Mouse (Mus musculus) heart, embryonic 13.5 days (tissue): Measurements from ENCODE around the gene Afap1. TPM values are rescaled to one million over a fixed set of nuclear protein-coding genes. Genes with fewer than 3 reads are reported as not detected.

ENCODE experiments used
- ATAC-seq: fragments of 200-750 bp; cut with Nextera tagmentation; 2 replicates; pipeline ENCODE4 v1.8.0; 2017; ENCODE audit warnings: moderate TSS enrichment; ENCODE audit not compliant: insufficient number of reproducible peaks, low FRiP score, low TSS enrichment; ENCODE audit errors: extremely low read depth
- H3K27ac ChIP-seq: fragments of 300-500 bp; sonication (generic); replicated peaks from 2 replicates; pipeline ENCODE4 v1.5.1; 2015; ENCODE audit warnings: moderate library complexity, mild to moderate bottlenecking, inconsistent platforms
- H3K27me3 ChIP-seq: fragments of 300-500 bp; sonication (generic); replicated peaks from 2 replicates; pipeline ENCODE4 v1.6.1; 2015; ENCODE audit warnings: mild to moderate bottlenecking, inconsistent platforms
- H3K36me3 ChIP-seq: fragments of 300-500 bp; sonication (generic); 2 replicates; pipeline ENCODE4 v1.6.1; 2015; ENCODE audit warnings: mild to moderate bottlenecking, inconsistent platforms
- H3K4me1 ChIP-seq: fragments of 300-500 bp; sonication (generic); 2 replicates; pipeline ENCODE4 v1.6.1; 2015; ENCODE audit warnings: inconsistent platforms
- H3K4me2 ChIP-seq: fragments of 300-500 bp; sonication (generic); 2 replicates; pipeline ENCODE4 v1.6.1; 2015; ENCODE audit warnings: inconsistent platforms, mild to moderate bottlenecking, moderate library complexity
- H3K4me3 ChIP-seq: fragments of 300-500 bp; sonication (generic); 2 replicates; pipeline ENCODE4 v1.5.1; 2015; ENCODE audit warnings: moderate library complexity, mild to moderate bottlenecking, inconsistent platforms
- H3K9ac ChIP-seq: fragments of 300-500 bp; sonication (generic); 2 replicates; pipeline ENCODE4 v1.6.1; 2015; ENCODE audit warnings: inconsistent platforms, mild to moderate bottlenecking, moderate library complexity
- H3K9me3 ChIP-seq: fragments of 300-500 bp; sonication (generic); 2 replicates; pipeline ENCODE4 v1.6.1; 2016; ENCODE audit warnings: inconsistent platforms
- WGBS: fragments of 180-500 bp; shearing (Covaris S2); methylation state at CpG from one replicate; pipeline ENCODE4 v1.1.7; 2015; ENCODE audit warnings: mixed read lengths; 5-methylcytosine and 5-hydroxymethylcytosine counted together
- polyA plus RNA-seq: library from polyadenylated mRNA; unstranded; fragments of >200 nt; fragmentation: Nextera tagmentation; extraction: Ambion mirVana; gene quantifications from 2 replicates; pipeline ENCODE4 v1.2.1, GENCODE M21; 2015

The Afap1 gene
- polyA plus RNA-seq, 1 experiment from 2014 or later, result 26.9 TPM

DNA sequence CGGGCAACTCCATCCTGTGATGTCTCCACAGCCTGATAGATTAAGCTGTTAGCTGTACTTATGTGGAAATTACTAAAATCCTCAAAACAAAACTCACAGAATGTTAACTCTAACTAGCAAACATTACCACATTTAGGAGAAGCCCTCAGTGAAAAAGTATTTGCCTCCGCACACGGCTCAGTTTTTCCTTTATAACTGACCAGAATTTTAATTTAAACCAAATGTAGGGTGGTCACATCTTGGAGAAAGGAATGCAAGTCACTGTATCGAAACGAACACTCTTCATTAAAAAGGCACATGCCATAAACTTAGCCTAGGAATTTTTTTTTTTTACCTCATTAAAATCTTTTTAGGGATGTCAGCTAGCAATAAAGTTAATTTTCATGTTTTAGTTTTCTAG is 87.4 kb downstream of the Afap1 start:
- no peak for ATAC-seq
- Histone ChIP-seq H3K36me3 (peaks cover 82% of the 10 kb centered on the region), H3K27ac (0 out of 2 replicates have a peak overlapping the region, but pooled peaks have one; percentile 17), H3K9me3 (no peaks in the 10 kb centered on the region), H3K27me3 (no peaks in the 10 kb centered on the region), H3K4me1 (peaks cover 18% of the 10 kb centered on the region), H3K9ac (no peak overlapping the region), H3K4me3 (no peak overlapping the region), H3K4me2 (no peak overlapping the region)
- WGBS, result 80% methylated on average over 5 of the region's 5 CpGs

GRCm38 (mm10) chr5:35981341-35981740 is 88.2 kb downstream of the Afap1 start:
- no peaks in the 10 kb centered on the region for H3K9me3 ChIP-seq
- peaks cover 18% of the 10 kb centered on the region for H3K4me1 ChIP-seq
- ATAC-seq, result no peak
- WGBS, result 73% methylated on average over 5 of the region's 5 CpGs
- no peak overlapping the region for H3K4me2 ChIP-seq
- no peak overlapping the region for H3K9ac ChIP-seq
- H3K4me3 ChIP-seq, result no peak overlapping the region
- no peaks in the 10 kb centered on the region for H3K27me3 ChIP-seq
- no peak overlapping the region for H3K27ac ChIP-seq
- H3K36me3 ChIP-seq, result peaks cover 84% of the 10 kb centered on the region

- Histone ChIP-seq H3K27ac (no peak overlapping the region), H3K36me3 (peaks cover 84% of the 10 kb centered on the region), H3K4me3 (no peak overlapping the region), H3K9ac (no peak overlapping the region), H3K4me1 (peaks cover 23% of the 10 kb centered on the region), H3K9me3 (no peaks in the 10 kb centered on the region), H3K27me3 (no peaks in the 10 kb centered on the region), H3K4me2 (no peak overlapping the region)
- WGBS, result 38% methylated on average over 4 of the region's 4 CpGs
- no peak for ATAC-seq
These were observed 88.9 kb downstream of the Afap1 start for GRCm38 (mm10) chr5:35981976-35982375.

GRCm38 (mm10) chr5:35985611-35986010 is 92.5 kb downstream of the Afap1 start:
- H3K4me3 ChIP-seq, result no peak overlapping the region
- WGBS, result 43% methylated on average over 8 of the region's 8 CpGs
- H3K4me2 ChIP-seq, result no peak overlapping the region
- peak overlapping the region; percentile 76 for H3K27ac ChIP-seq
- peak overlapping the region; percentile 59; the same call in 1 of the 2 replicates for H3K9ac ChIP-seq
- no peaks in the 10 kb centered on the region for H3K9me3 ChIP-seq
- peaks cover 86% of the 10 kb centered on the region for H3K36me3 ChIP-seq
- no peak for ATAC-seq
- no peaks in the 10 kb centered on the region for H3K27me3 ChIP-seq
- peaks cover 23% of the 10 kb centered on the region for H3K4me1 ChIP-seq

GRCm38 (mm10) chr5:35988085-35988484 is 95.0 kb downstream of the Afap1 start:
- WGBS, result 86% methylated on average over 8 of the region's 8 CpGs
- H3K9me3 ChIP-seq, result no peaks in the 10 kb centered on the region

DNA sequence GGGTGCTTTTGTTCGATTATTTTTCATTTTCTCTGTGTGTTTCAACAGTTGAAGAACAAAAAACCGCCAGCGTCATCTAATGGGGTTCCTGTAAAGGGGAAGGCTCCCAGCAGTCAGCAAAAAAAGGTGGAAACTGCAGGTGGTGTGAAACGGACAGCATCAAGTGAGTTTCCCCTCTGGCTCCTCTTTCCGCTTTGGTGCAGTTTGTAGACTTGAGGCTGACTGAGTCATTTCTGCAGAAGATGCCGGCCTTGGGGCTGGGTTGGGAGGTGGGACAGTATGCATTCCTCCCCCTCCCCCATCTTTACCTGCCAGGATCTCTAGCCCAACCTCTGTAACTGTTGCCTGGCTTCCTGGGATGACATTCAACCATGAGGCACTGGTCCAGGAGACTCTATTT is 96.4 kb downstream of the Afap1 start:
- Histone ChIP-seq H3K9ac (no peak overlapping the region), H3K27ac (no peak overlapping the region), H3K27me3 (no peaks in the 10 kb centered on the region), H3K9me3 (no peaks in the 10 kb centered on the region), H3K4me2 (no peak overlapping the region), H3K4me1 (peaks cover 19% of the 10 kb centered on the region), H3K36me3 (peaks cover 96% of the 10 kb centered on the region), H3K4me3 (no peak overlapping the region)
- ATAC-seq, result no peak
- 82% methylated on average over 6 of the region's 6 CpGs for WGBS

More at GRCm38 (mm10) chr5:35988085-35988484, 95.0 kb downstream of the Afap1 start:
- Histone ChIP-seq H3K27me3 (no peaks in the 10 kb centered on the region), H3K4me3 (no peak overlapping the region), H3K4me2 (no peak overlapping the region), H3K27ac (no peak overlapping the region), H3K36me3 (peaks cover 96% of the 10 kb centered on the region), H3K4me1 (peaks cover 19% of the 10 kb centered on the region), H3K9ac (no peak overlapping the region)
- ATAC-seq, result no peak

DNA sequence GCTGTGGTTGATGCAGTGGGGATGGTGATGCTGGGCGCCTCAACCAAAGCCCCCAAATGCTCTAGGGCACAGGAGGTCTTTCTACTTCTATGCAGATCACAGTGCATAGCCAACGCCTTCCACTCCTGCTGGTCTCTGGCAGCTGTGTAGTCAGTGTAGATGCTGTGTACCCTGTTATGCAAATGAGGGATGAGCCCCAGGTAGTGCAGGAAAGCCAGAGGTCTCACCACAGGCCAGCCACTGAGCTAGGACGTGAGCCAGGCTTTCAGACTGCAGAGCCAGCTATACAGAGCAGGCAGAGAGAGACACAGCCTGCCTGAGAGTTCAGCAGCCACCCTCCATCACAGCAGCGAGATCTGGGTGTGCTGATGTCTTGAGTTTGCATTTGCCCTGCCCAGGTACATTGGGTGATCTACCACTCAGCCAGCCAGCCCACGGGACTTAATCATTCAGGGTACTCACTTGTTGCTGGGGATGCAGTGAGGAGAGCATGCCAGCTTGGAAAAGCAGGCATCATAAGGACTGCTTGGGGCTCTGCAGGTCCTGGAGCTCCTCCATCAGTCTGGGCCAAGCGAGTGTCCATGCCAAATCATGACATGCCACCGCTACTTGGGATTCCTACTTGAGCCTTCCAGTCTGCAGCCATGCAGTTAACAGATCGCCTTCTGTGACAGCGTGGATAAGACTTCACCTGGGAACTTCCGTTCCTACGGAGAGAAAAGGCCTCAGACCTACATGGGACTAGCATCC is 97.0 kb downstream of the Afap1 start:
- H3K27ac ChIP-seq, result no peak overlapping the region
- no peaks in the 10 kb centered on the region for H3K9me3 ChIP-seq
- H3K36me3 ChIP-seq, result peaks cover 96% of the 10 kb centered on the region
- ATAC-seq, result no peak
- H3K27me3 ChIP-seq, result no peaks in the 10 kb centered on the region
- 82% methylated on average over 11 of the region's 11 CpGs for WGBS
- H3K4me3 ChIP-seq, result no peak overlapping the region
- no peak overlapping the region for H3K9ac ChIP-seq
- H3K4me1 ChIP-seq, result peaks cover 12% of the 10 kb centered on the region
- H3K4me2 ChIP-seq, result no peak overlapping the region

GRCm38 (mm10) chr5:36003797-36004196 is 110.7 kb downstream of the Afap1 start:
- Histone ChIP-seq H3K4me2 (no peak overlapping the region), H3K4me1 (no peaks in the 10 kb centered on the region), H3K36me3 (peaks cover 52% of the 10 kb centered on the region), H3K4me3 (no peak overlapping the region), H3K27me3 (no peaks in the 10 kb centered on the region), H3K27ac (no peak overlapping the region), H3K9ac (no peak overlapping the region), H3K9me3 (no peaks in the 10 kb centered on the region)
- 70% methylated on average over 10 of the region's 10 CpGs for WGBS
- ATAC-seq, result no peak

GRCm38 (mm10) chr5:36006106-36006505 is 113.0 kb downstream of the Afap1 start:
- H3K27me3 ChIP-seq, result no peaks in the 10 kb centered on the region
- peaks cover 9% of the 10 kb centered on the region for H3K4me1 ChIP-seq
- ATAC-seq, result no peak
- peaks cover 29% of the 10 kb centered on the region for H3K36me3 ChIP-seq
- H3K4me3 ChIP-seq, result no peak overlapping the region
- no peak overlapping the region for H3K9ac ChIP-seq
- no peak overlapping the region for H3K27ac ChIP-seq
- no peak overlapping the region for H3K4me2 ChIP-seq
- 68% methylated on average over 8 of the region's 8 CpGs for whole genome bisulfite sequencing
- H3K9me3 ChIP-seq, result no peaks in the 10 kb centered on the region

- no peak overlapping the region for H3K9ac ChIP-seq
- H3K4me1 ChIP-seq, result peaks cover 12% of the 10 kb centered on the region
- peaks cover 24% of the 10 kb centered on the region for H3K36me3 ChIP-seq
- 64% methylated on average over 5 of the region's 5 CpGs for WGBS
- no peak overlapping the region for H3K4me2 ChIP-seq
- H3K9me3 ChIP-seq, result no peaks in the 10 kb centered on the region
- H3K4me3 ChIP-seq, result no peak overlapping the region
- no peak for ATAC-seq
- H3K27ac ChIP-seq, result no peak overlapping the region
- no peaks in the 10 kb centered on the region for H3K27me3 ChIP-seq
These were observed 113.5 kb downstream of the Afap1 start for GRCm38 (mm10) chr5:36006586-36006985.

GRCm38 (mm10) chr5:36007649-36008048 is 114.5 kb downstream of the Afap1 start:
- no peak for ATAC-seq
- H3K27me3 ChIP-seq, result no peaks in the 10 kb centered on the region
- no peaks in the 10 kb centered on the region for H3K9me3 ChIP-seq
- no peak overlapping the region for H3K27ac ChIP-seq
- H3K4me2 ChIP-seq, result no peak overlapping the region
- no peak overlapping the region for H3K4me3 ChIP-seq
- WGBS, result 80% methylated on average over 10 of the region's 10 CpGs
- H3K36me3 ChIP-seq, result peaks cover 13% of the 10 kb centered on the region
- no peak overlapping the region for H3K9ac ChIP-seq
- peaks cover 12% of the 10 kb centered on the region for H3K4me1 ChIP-seq

DNA sequence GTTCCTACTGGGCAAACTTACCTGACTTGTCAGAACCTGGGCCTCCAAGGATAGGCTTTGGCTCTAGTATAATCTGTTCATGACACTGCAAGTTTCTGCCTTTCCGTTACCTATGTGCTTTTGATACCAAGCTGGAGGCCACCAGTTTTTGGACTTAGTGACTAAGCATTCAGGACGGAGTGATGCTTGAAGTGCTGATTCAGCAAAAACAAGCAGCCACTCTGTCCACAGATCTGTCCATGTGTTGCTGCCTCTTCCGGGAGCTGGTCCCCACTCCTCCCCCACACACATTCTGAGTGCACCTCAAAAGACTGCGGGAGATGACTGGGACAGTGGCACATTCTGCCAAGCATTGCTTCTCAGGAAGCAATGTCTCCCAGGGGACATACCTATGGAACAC is 116.3 kb downstream of the Afap1 start:
- Histone ChIP-seq H3K9ac (no peak overlapping the region), H3K27me3 (no peaks in the 10 kb centered on the region), H3K4me3 (no peak overlapping the region), H3K36me3 (no peaks in the 10 kb centered on the region; the same call in 1 of the 2 replicates), H3K9me3 (no peaks in the 10 kb centered on the region), H3K4me1 (peaks cover 12% of the 10 kb centered on the region), H3K27ac (no peak overlapping the region), H3K4me2 (no peak overlapping the region)
- no peak for ATAC-seq
- WGBS, result 77% methylated on average over 4 of the region's 4 CpGs
